Mouse (Mus musculus): ENCODE results near the gene Wnt8b.

GRCm38 (mm10) chr19:44535376-44535775 is 42.1 kb downstream of the Wnt8b start:
- TF ChIP-seq CHD2 (IDR thresholded peaks at IDR 0.05; ENCODE audit: low read depth, low read length) (no peak), HCFC1 (IDR thresholded peaks at IDR 0.05; ENCODE audit: borderline replicate concordance, insufficient read depth, low read length) (no peak), ZC3H11A (IDR thresholded peaks at IDR 0.05; ENCODE audit: borderline replicate concordance, low read depth, low read length) (no peak), MAFK (IDR thresholded peaks at IDR 0.05; ENCODE audit: insufficient read depth, low read depth, low read length) (no peak)

Measured in ES-E14 (cell line).